In genomic region chr1:135668331-135668730, GRCm38 (mm10) we compare ENCODE assay signal across 11 mouse cellular contexts. TPM values are rescaled to one million over a fixed set of nuclear protein-coding genes. Genes with fewer than 3 reads are reported as not detected.
DNase-seq lines count a peak whose midpoint lies in the region; ATAC-seq lines count a peak whose summit lies in the region.
"Had no signal": no experiment of that assay in that cellular context is flagged by ENCODE, and none has a peak within 500 bp of the region (broad histone marks: within the 10 kb centered on the region; RNA-seq: fewer than 3 reads in every experiment).

No protein-coding gene starts in this region.

- peaks cover 51% of the 10 kb centered on the region for H3K4me1 ChIP-seq in forebrain, embryonic 10.5 days
- H3K4me1 ChIP-seq in forebrain, embryonic 15.5 days, result peaks cover 23% of the 10 kb centered on the region

- no peaks in the 10 kb centered on the region for H3K9me3 ChIP-seq in forebrain, embryonic 10.5 days
- no peaks in the 10 kb centered on the region for H3K9me3 ChIP-seq in forebrain, embryonic 15.5 days

- H3K27me3 ChIP-seq in forebrain, embryonic 10.5 days (ENCODE audit: poor library complexity, severe bottlenecking), result peaks cover 8% of the 10 kb centered on the region
- H3K27me3 ChIP-seq in forebrain, embryonic 15.5 days, result no peaks in the 10 kb centered on the region

- no peak for ATAC-seq in forebrain, embryonic 15.5 days (replicated peaks)
- ATAC-seq in CD4-positive, CD25-positive, alpha-beta regulatory T cell, adult 4 months, result no peak

- H3K4me2 ChIP-seq in forebrain, embryonic 15.5 days (replicated peaks), result no peak overlapping the region

- H3K36me3 ChIP-seq in forebrain, embryonic 10.5 days (replicated peaks), result no peaks in the 10 kb centered on the region; the same call in 1 of the 2 replicates
- H3K36me3 ChIP-seq in forebrain, embryonic 15.5 days, result no peaks in the 10 kb centered on the region

- H3K9ac ChIP-seq in forebrain, embryonic 15.5 days (replicated peaks), result no peak overlapping the region
- H3K9ac ChIP-seq: liver, embryonic 14.5 days had no signal

- 83% methylated on average over 3 of the region's 3 CpGs for WGBS in forebrain, embryonic 10.5 days
- 93% methylated on average over 3 of the region's 3 CpGs for WGBS in forebrain, embryonic 15.5 days

- 0 out of 2 replicates have a peak overlapping the region, but pooled peaks have one; percentile 30 for H3K27ac ChIP-seq in forebrain, embryonic 10.5 days
- H3K27ac ChIP-seq in forebrain, embryonic 15.5 days (replicated peaks), result no peak overlapping the region
- H3K27ac ChIP-seq: kidney, postnatal 0 days; liver, embryonic 14.5 days had no signal

- no peak overlapping the region for H3K4me3 ChIP-seq in forebrain, embryonic 10.5 days
- H3K4me3 ChIP-seq in forebrain, embryonic 15.5 days, result no peak overlapping the region

- no peak for DNase-seq in forebrain, embryonic 10.5 days (ENCODE audit: extremely low spot score, low spot score)
- DNase-seq in urinary bladder, postnatal 14 days (ENCODE audit: low spot score), result peak; percentile 44
- DNase-seq in urinary bladder, adult 18-20 months (ENCODE audit: low spot score in 2 of 2), result no peak
- DNase-seq in heart, postnatal 14 days, result peak; percentile 40 to 48
- DNase-seq in frontal cortex, postnatal 14 days (ENCODE audit: low spot score in 2 of 2), result no peak
- no peak for DNase-seq in ovary, postnatal 36 days (ENCODE audit: low spot score)
- DNase-seq: spleen, adult 18-20 months had no signal

- intact Hi-C loops in heart, postnatal 14 days (cut with DNase I), result loop anchor here (2.0 to 5.0 kb wide), 2 partner anchors 36 to 206 kb away; no protein-coding TSS in a partner anchor

RNA-seq across cellular contexts. Expression of gene Csrp1, which starts 51.5 kb away (rescaled TPM):
- 41.9 and 42.0 TPM in 2 replicates for polyA plus RNA-seq in forebrain, embryonic 10.5 days (2016; fragmentation: Nextera tagmentation; extraction: Ambion mirVana)
- 17.7 and 18.0 TPM in 2 replicates for polyA plus RNA-seq in forebrain, embryonic 15.5 days (2015; fragmentation: Nextera tagmentation; extraction: Ambion mirVana)
- total RNA-seq in heart, postnatal 14 days (2021), result 10 to 100 TPM; 60.3 to 66.0 TPM
- 10 to 100 TPM; 21.7 to 38.1 TPM for polyA plus RNA-seq in CD4-positive, CD25-positive, alpha-beta regulatory T cell, adult 4 months (2017; shearing (Covaris generic))

Comparison
In these comparisons a context has a peak if more than half of its experiments do, and no peak if none do; other contexts are left out.
1. DNase-seq: peak in urinary bladder, postnatal 14 days (single experiment) and heart, postnatal 14 days (2 of 2); none in forebrain, embryonic 10.5 days (single experiment), urinary bladder, adult 18-20 months (0 of 2), frontal cortex, postnatal 14 days (0 of 2) and ovary, postnatal 36 days (single experiment).